Mouse (Mus musculus): ENCODE results near the gene Gm10842. TPM values are rescaled to one million over a fixed set of nuclear protein-coding genes. Genes with fewer than 3 reads are reported as not detected.

Gene Gm10842
- polyA plus RNA-seq, 1 experiment = not detected

DNA sequence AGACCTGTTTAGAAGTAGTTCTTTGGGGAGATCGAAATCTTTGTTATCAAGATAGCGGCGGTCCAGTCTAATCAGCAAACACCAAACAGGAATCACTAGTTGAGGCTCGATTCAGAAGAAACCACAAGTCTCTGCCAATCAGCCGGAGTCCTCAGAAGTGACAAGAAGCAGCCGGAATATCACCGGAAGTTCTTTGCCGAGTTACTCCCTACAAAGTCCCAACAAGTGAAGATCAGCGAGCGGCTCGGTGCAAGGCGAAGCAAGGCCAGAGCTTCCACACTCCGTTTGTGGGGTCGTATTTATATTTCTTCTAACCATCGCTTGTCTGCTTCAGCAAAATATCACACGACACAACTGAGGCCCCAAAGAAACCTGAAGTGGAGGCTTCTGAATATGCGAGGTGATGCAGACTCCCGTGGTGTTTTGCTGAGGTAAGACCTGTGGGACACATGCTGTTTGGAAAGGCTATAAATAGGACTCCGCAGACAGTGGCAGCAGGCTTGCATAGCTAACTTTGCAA, 10.1 kb downstream of the Gm10842 start:
- Histone ChIP-seq H3K27ac (ENCODE audit: insufficient read depth, low read length) (no peak overlapping the region), H3K27me3 (ENCODE audit: control insufficient read depth, insufficient read depth, low read length) (no peaks in the 10 kb centered on the region), H3K4me1 (ENCODE audit: control insufficient read depth, insufficient read depth, low read length) (no peaks in the 10 kb centered on the region), H3K4me3 (replicated peaks; ENCODE audit: insufficient read depth, low read depth, low read length) (no peak overlapping the region)
- WGBS = 84% methylated on average over 19 of the region's 19 CpGs
- DNase-seq = no peak
- no peak for TF ChIP-seq POLR2A (IDR thresholded peaks at IDR 0.05; ENCODE audit: borderline replicate concordance, insufficient read depth, low read length)
- no peak for TF ChIP-seq CTCF (IDR thresholded peaks at IDR 0.05; ENCODE audit: borderline replicate concordance, insufficient read depth, low read depth, low read length)

DNA sequence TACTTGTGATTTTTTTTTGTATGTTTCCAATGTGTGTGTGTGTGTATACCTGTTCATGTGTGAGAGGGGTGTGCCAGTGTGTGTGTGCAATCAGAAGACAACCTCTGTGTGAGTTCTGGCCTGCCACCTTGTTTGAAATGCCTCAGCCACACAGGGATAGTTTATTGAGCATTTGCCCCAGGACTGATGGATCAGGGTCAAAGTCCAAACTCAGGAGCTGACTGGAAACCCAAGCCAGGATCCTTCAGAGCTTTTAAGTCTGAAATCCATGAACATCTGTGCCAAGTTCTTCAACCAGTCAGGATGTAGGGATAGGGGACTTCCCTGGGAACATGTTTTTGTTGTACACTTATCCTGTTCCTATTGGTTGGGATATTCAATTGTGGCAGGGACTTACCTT, 11.4 kb downstream of the Gm10842 start:
- no peaks in the 10 kb centered on the region for H3K27me3 ChIP-seq (ENCODE audit: control insufficient read depth, insufficient read depth, low read length)
- H3K4me3 ChIP-seq (replicated peaks; ENCODE audit: insufficient read depth, low read depth, low read length) = no peak overlapping the region
- TF ChIP-seq CTCF (IDR thresholded peaks at IDR 0.05; ENCODE audit: borderline replicate concordance, insufficient read depth, low read depth, low read length) (no peak), POLR2A (IDR thresholded peaks at IDR 0.05; ENCODE audit: borderline replicate concordance, insufficient read depth, low read length) (no peak)
- no peaks in the 10 kb centered on the region for H3K4me1 ChIP-seq (ENCODE audit: control insufficient read depth, insufficient read depth, low read length)
- no peak for DNase-seq
- H3K27ac ChIP-seq (ENCODE audit: insufficient read depth, low read length) = no peak overlapping the region

DNA sequence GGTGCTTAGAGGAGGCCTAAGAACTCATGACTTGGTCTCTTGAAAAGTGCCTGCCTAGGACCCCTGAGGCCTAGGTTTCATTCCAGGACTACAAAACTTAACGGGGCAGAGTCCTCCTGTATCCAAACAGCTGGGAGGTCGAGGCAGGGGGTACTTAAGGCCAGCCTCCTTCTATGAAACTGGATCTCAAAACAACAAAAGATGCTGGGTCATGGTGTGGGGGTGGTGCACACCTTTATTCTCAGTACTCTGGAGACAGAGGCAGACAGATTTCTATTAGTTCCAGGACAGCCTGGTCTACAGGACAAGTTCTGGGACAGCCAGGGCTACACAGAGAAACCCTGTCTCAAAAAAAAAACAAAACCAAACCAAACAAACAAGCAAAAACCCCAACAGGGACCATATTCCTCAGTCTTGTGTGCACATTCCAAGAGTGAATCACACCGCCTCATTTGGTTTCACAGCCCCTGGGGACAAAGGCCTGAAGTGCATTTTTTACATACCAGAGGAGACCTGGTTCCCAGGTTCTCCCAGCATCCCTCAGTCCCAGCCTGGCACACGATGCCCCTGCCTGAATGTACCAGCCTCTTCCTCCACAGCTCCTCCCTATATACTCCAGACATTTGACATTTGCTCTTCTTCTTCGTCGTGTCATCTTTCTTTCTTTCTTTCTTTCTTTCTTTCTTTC, 13.1 kb downstream of the Gm10842 start:
- 57% methylated on average over 6 of the region's 6 CpGs for WGBS
- Histone ChIP-seq H3K27me3 (ENCODE audit: control insufficient read depth, insufficient read depth, low read length) (no peaks in the 10 kb centered on the region), H3K4me3 (replicated peaks; ENCODE audit: insufficient read depth, low read depth, low read length) (no peak overlapping the region), H3K27ac (ENCODE audit: insufficient read depth, low read length) (no peak overlapping the region), H3K4me1 (ENCODE audit: control insufficient read depth, insufficient read depth, low read length) (no peaks in the 10 kb centered on the region)
- no peak for DNase-seq
- TF ChIP-seq POLR2A (IDR thresholded peaks at IDR 0.05; ENCODE audit: borderline replicate concordance, insufficient read depth, low read length) (no peak), CTCF (IDR thresholded peaks at IDR 0.05; ENCODE audit: borderline replicate concordance, insufficient read depth, low read depth, low read length) (no peak)

DNA sequence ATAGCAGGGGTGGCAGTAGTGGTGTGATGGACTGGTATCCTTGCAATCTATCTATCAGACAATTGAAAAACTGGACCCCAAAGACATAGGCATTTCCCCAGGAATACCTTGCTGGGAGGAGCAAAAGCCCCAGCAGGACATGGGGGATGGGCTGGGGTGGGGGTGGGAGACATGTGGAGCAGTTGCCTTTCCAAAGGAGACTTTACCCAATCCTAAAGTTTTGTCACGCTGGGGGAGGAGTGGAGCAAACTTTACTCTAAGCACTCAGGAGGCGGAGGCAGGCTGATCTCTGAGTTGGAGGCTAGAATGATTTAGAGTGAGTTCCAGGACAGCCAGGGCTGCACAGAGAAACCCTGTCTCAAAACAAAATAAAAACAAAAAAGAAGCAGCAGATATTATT, 14.7 kb downstream of the Gm10842 start:
- WGBS = 93% methylated on average over 2 of the region's 2 CpGs
- TF ChIP-seq POLR2A (IDR thresholded peaks at IDR 0.05; ENCODE audit: borderline replicate concordance, insufficient read depth, low read length) (no peak), CTCF (IDR thresholded peaks at IDR 0.05; ENCODE audit: borderline replicate concordance, insufficient read depth, low read depth, low read length) (no peak)
- H3K4me3 ChIP-seq (replicated peaks; ENCODE audit: insufficient read depth, low read depth, low read length) = no peak overlapping the region

DNA sequence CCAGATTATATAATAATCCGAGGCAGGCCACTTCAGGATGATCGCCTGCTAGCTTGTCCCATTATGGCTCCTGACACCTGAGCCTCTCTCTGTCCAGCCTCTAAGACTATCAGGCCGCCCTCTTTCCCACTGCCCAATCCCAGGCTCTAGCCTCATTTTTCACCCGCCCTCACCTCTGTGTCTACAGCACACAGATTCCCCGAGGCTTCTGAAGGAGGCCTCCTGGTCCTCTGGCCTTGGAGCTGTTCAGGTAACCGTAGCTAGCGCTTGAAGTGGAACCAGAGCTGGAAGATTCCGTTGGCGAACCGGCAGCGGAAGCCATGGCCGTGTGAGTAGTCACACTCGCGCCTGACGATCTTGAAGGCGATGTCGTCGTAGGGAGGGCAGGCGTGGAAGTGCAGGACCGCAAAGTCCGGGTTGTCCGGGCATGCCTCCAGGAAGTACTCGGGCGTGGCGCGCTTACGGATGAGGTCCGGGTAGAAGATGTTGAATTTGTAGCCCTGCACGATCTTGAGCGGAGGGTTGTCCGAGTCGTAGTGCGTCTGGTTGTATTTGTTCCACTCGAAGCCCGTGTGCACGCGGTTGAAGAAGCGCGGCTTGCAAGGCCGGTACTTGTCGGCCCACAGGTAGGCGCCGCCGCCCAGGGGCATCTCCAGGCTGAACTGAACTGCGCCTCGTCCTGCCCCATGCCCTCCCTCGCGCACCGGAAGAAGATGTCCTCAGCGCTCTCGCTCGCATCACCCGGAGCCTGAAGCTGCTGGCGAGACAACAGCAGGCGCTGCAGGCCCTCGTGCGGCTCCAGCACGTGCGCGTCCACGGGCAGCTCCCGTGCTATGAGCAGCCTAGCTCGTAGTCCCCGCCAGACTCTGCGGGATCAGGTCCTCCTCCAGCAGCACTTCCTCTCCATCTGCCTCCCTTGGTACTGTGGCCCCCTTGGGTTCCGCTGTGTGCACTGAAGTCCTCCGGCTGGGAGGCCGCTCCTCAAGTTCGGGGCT, 18.1 kb downstream of the Gm10842 start:
- TF ChIP-seq POLR2A (IDR thresholded peaks at IDR 0.05; ENCODE audit: borderline replicate concordance, insufficient read depth, low read length) (no peak), CTCF (IDR thresholded peaks at IDR 0.05; ENCODE audit: borderline replicate concordance, insufficient read depth, low read depth, low read length) (no peak)
- 86% methylated on average over 69 of the region's 69 CpGs for WGBS
- Histone ChIP-seq H3K4me3 (replicated peaks; ENCODE audit: insufficient read depth, low read depth, low read length) (no peak overlapping the region), H3K27me3 (ENCODE audit: control insufficient read depth, insufficient read depth, low read length) (no peaks in the 10 kb centered on the region), H3K4me1 (ENCODE audit: control insufficient read depth, insufficient read depth, low read length) (no peaks in the 10 kb centered on the region), H3K27ac (ENCODE audit: insufficient read depth, low read length) (no peak overlapping the region)
- DNase-seq = no peak

More for the DNA sequence above, 14.7 kb downstream of the Gm10842 start:
- DNase-seq = no peak
- no peak overlapping the region for H3K27ac ChIP-seq (ENCODE audit: insufficient read depth, low read length)
- H3K4me1 ChIP-seq (ENCODE audit: control insufficient read depth, insufficient read depth, low read length) = no peaks in the 10 kb centered on the region
- no peaks in the 10 kb centered on the region for H3K27me3 ChIP-seq (ENCODE audit: control insufficient read depth, insufficient read depth, low read length)

DNA sequence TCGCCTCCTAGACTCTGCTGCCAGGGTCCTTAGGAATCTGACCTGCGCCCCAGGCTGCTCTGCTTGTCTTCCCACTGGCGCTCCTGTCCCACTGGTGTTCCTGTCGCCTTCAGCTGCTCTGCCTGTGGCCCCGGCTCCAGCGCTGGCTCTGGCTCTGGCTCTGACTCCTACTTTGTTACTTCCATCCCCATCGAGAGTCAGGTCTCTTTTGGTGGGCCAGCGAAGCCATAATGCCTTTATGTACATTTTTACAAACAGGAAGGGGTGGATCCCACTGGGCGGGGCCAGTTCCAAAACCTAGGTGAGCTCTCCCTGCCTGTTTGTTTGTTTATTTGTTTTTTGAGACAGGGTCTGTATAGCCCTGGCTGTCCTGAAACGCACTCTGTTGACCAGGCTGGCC, 20.1 kb downstream of the Gm10842 start:
- WGBS = 89% methylated on average over 10 of the region's 10 CpGs
- TF ChIP-seq CTCF (IDR thresholded peaks at IDR 0.05; ENCODE audit: borderline replicate concordance, insufficient read depth, low read depth, low read length) (no peak), POLR2A (IDR thresholded peaks at IDR 0.05; ENCODE audit: borderline replicate concordance, insufficient read depth, low read length) (no peak)
- no peak overlapping the region for H3K4me3 ChIP-seq (replicated peaks; ENCODE audit: insufficient read depth, low read depth, low read length)
- no peak for DNase-seq
- H3K4me1 ChIP-seq (ENCODE audit: control insufficient read depth, insufficient read depth, low read length) = no peaks in the 10 kb centered on the region
- no peak overlapping the region for H3K27ac ChIP-seq (ENCODE audit: insufficient read depth, low read length)
- no peaks in the 10 kb centered on the region for H3K27me3 ChIP-seq (ENCODE audit: control insufficient read depth, insufficient read depth, low read length)

DNA sequence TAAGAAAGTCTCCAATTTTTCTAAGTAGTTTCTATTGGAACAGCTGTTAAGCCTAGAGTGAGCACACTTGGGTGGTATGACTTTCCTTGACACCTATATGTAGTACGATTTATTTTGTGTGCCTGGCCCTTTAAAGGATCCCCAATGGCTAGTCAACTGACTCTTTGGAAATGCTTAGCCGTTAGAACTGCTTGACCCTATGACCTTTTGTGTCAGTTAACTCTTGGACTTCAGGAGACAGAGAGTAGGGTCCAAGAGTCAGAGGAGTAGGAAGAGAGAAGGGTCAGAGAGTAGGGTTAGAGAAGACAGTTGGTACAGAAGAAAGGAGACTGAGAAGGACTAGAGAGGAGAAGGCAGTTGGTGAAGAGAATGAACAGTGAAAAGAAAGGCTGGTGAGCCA, 31.8 kb downstream of the Gm10842 start, which contains the start of gene Tlk2:
TSS of gene Tlk2 (plus strand) at position 292 of the 400 bp plus-strand sequence.
- TF ChIP-seq CTCF (IDR thresholded peaks at IDR 0.05; ENCODE audit: borderline replicate concordance, insufficient read depth, low read depth, low read length) = no peak
- WGBS = 42% methylated on average over 2 of the region's 2 CpGs
- Histone ChIP-seq H3K4me3 (replicated peaks; ENCODE audit: insufficient read depth, low read depth, low read length) (no peak within 1 kb of the TSS), H3K4me1 (ENCODE audit: control insufficient read depth, insufficient read depth, low read length) (no peaks in the 10 kb centered on the region), H3K27me3 (ENCODE audit: control insufficient read depth, insufficient read depth, low read length) (no peaks in the 10 kb centered on the region), H3K27ac (ENCODE audit: insufficient read depth, low read length) (no peak within 1 kb of the TSS)
- no peak for DNase-seq
